Mouse (Mus musculus) intestine, embryonic 16.5 days (tissue): ENCODE measurements around the gene Map1b. TPM values are rescaled to one million over a fixed set of nuclear protein-coding genes. Genes with fewer than 3 reads are reported as not detected.

Source experiments
- ATAC-seq: fragments of 200-750 bp; cut with Nextera tagmentation; 2 replicates; pipeline ENCODE4 v1.8.0; 2017; ENCODE audit warnings: moderate TSS enrichment, moderate library complexity
- H3K27ac ChIP-seq: fragments of 300-500 bp; sonication (generic); 2 replicates; pipeline ENCODE4 v1.5.1; 2014; ENCODE audit warnings: mild to moderate bottlenecking, low read length
- H3K27me3 ChIP-seq: fragments of 300-500 bp; sonication (generic); replicated peaks from 2 replicates; pipeline ENCODE4 v1.6.1; 2014; ENCODE audit warnings: low read length, control low read depth, mixed read lengths; ENCODE audit not compliant: control insufficient read depth, insufficient read depth
- H3K36me3 ChIP-seq: fragments of 300-500 bp; sonication (generic); 2 replicates; pipeline ENCODE4 v1.6.1; 2014; ENCODE audit warnings: low read length, control low read depth; ENCODE audit not compliant: control insufficient read depth, insufficient read depth
- H3K4me1 ChIP-seq: fragments of 300-500 bp; sonication (generic); 2 replicates; pipeline ENCODE4 v1.6.1; 2014; ENCODE audit warnings: low read length, control low read depth, mixed read lengths; ENCODE audit not compliant: control insufficient read depth, insufficient read depth
- H3K4me2 ChIP-seq: fragments of 300-500 bp; sonication (generic); 2 replicates; pipeline ENCODE4 v1.6.1; 2014; ENCODE audit warnings: low read depth, low read length, control low read depth
- H3K4me3 ChIP-seq: fragments of 300-500 bp; sonication (generic); 2 replicates; pipeline ENCODE4 v1.5.1; 2014; ENCODE audit warnings: mild to moderate bottlenecking, low read length
- H3K9ac ChIP-seq: fragments of 300-500 bp; sonication (generic); 2 replicates; pipeline ENCODE4 v1.6.1; 2014; ENCODE audit warnings: low read depth, low read length
- H3K9me3 ChIP-seq: fragments of 300-500 bp; sonication (generic); 2 replicates; pipeline ENCODE4 v1.6.1; 2016; ENCODE audit warnings: low read length, control low read depth; ENCODE audit not compliant: control insufficient read depth
- whole genome bisulfite sequencing: fragments of 180-500 bp; shearing (Covaris S2); extraction: QIAGEN DNeasy Blood & Tissue Kit; methylation state at CpG from one replicate; pipeline ENCODE4 v1.1.7; 2014; 5-methylcytosine and 5-hydroxymethylcytosine counted together
- polyA plus RNA-seq: library from polyadenylated mRNA; unstranded; fragments of >200 nt; fragmentation: Nextera tagmentation; extraction: Ambion mirVana; gene quantifications from 2 replicates; pipeline ENCODE4 v1.2.1, GENCODE M21; 2015

The Map1b gene
- polyA plus RNA-seq, 1 experiment from 2014 or later: 91.4 TPM

GRCm38 (mm10) chr13:99499764-99500163 lies 16.6 kb downstream of the Map1b start:
- 79% methylated on average over 9 of the region's 9 CpGs for WGBS
- no peak overlapping the region for H3K4me2 ChIP-seq
- no peak for ATAC-seq

GRCm38 (mm10) chr13:99496106-99496505 lies 20.2 kb downstream of the Map1b start:
- H3K4me1 ChIP-seq: no peaks in the 10 kb centered on the region
- H3K4me3 ChIP-seq: no peak overlapping the region
- no peak overlapping the region for H3K9ac ChIP-seq
- H3K27me3 ChIP-seq: no peaks in the 10 kb centered on the region
- no peak overlapping the region for H3K27ac ChIP-seq
- H3K9me3 ChIP-seq: no peaks in the 10 kb centered on the region
- H3K36me3 ChIP-seq: no peaks in the 10 kb centered on the region
- 86% methylated on average over 7 of the region's 7 CpGs for WGBS
- ATAC-seq: no peak
- H3K4me2 ChIP-seq: no peak overlapping the region

More at GRCm38 (mm10) chr13:99499764-99500163, 16.6 kb downstream of the Map1b start:
- Histone ChIP-seq H3K36me3 (no peaks in the 10 kb centered on the region), H3K4me3 (no peak overlapping the region), H3K27me3 (no peaks in the 10 kb centered on the region), H3K27ac (no peak overlapping the region), H3K9ac (no peak overlapping the region), H3K9me3 (no peaks in the 10 kb centered on the region), H3K4me1 (peaks cover 10% of the 10 kb centered on the region; the same call in 1 of the 2 replicates)

DNA sequence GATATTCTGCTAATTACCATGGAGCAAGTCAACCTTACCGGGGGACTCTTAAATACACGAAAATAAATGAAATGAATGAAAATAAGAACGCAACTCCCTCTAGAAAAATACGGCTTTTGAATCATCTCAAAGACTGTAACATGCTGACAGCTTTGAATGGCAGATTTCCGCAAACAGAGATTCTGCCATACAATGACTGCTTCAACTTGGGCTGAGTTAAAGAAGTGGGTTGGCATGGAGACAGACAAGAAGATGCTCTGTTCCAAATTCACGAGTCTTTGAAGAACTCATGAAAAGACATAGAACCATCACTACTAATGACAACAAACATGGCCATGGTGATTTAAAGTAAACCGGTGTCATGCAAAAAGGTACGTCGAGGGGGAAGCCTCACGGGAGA lies 21.9 kb downstream of the Map1b start:
- H3K9me3 ChIP-seq: no peaks in the 10 kb centered on the region
- whole genome bisulfite sequencing: 83% methylated on average over 10 of the region's 10 CpGs

DNA sequence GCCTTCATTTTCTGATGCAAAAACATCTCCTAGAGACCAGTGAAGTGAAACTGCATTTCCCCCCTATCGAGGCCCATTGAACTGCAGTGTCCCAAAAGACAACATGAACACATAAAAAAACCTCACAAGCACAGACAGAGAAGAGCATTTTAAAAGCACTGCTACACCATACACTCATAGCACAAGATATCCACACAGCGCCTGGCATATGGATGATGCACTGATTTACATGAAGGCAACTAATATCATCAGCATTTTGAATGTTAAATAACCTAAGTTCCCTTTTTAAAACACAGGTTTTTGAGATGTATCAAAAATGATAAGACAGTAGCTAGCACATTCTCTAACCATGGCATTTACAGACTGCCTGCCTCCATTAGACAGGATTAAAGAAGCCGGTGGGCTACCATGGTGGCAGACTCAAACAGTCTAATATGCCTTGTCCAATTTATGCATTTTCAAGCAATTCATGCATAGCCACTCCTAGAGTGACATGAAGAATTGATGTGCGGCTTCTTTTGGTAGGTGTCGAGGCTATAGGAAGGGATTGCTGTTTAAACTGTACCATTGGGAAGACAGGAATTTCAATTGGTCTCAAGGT lies 22.9 kb downstream of the Map1b start:
- H3K9ac ChIP-seq: no peak overlapping the region
- no peaks in the 10 kb centered on the region for H3K36me3 ChIP-seq
- no peak overlapping the region for H3K4me3 ChIP-seq
- no peaks in the 10 kb centered on the region for H3K9me3 ChIP-seq
- no peaks in the 10 kb centered on the region for H3K4me1 ChIP-seq
- ATAC-seq: no peak
- H3K4me2 ChIP-seq: no peak overlapping the region
- 81% methylated on average over 5 of the region's 5 CpGs for WGBS
- H3K27me3 ChIP-seq: no peaks in the 10 kb centered on the region
- no peak overlapping the region for H3K27ac ChIP-seq

More for the DNA sequence above, 21.9 kb downstream of the Map1b start:
- ATAC-seq: no peak
- Histone ChIP-seq H3K9ac (no peak overlapping the region), H3K4me3 (no peak overlapping the region), H3K36me3 (no peaks in the 10 kb centered on the region), H3K4me2 (no peak overlapping the region), H3K27me3 (no peaks in the 10 kb centered on the region), H3K4me1 (no peaks in the 10 kb centered on the region), H3K27ac (no peak overlapping the region)

DNA sequence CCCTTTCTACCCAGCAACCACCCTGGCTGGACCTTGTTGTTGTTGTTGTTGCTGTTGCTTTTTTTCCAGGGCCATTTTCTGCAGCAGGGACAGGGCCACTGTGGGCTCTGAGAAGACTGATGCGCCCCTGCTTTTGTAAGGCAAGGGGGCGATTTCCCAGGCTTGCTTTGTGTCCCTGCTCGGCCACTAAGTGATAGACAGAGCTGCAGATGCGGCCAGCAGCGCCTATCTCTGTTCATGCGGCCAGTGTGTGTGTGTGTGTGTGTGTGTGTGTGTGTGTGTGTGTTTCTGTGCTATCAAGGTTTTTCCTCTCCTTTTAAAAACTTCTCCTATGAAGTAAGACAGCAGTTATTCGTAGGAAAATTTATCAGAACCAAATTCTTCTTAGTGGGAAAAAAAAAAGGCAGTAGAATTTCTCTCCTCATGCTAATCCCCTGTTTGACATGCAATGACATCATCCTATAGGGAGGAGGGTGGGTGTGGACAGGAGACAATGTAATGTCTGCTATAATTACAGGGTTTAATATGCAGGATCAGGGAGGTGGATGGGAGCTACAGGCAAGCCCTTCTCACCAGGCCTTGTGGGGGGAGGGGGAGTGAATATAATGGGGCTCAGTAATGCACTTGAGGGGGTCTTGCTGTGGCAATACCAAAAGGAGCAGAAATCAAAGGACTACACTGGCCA lies 23.6 kb downstream of the Map1b start:
- no peaks in the 10 kb centered on the region for H3K36me3 ChIP-seq
- H3K9ac ChIP-seq: no peak overlapping the region
- H3K4me1 ChIP-seq: no peaks in the 10 kb centered on the region
- no peak overlapping the region for H3K4me3 ChIP-seq
- H3K4me2 ChIP-seq: no peak overlapping the region
- 55% methylated on average over 7 of the region's 7 CpGs for WGBS
- no peaks in the 10 kb centered on the region for H3K9me3 ChIP-seq
- H3K27me3 ChIP-seq: no peaks in the 10 kb centered on the region
- no peak for ATAC-seq
- H3K27ac ChIP-seq: no peak overlapping the region

GRCm38 (mm10) chr13:99489998-99490397 lies 26.3 kb downstream of the Map1b start:
- Histone ChIP-seq H3K36me3 (no peaks in the 10 kb centered on the region), H3K9me3 (no peaks in the 10 kb centered on the region), H3K4me2 (no peak overlapping the region), H3K4me1 (0 out of 2 replicates have a peak, but pooled peaks cover 2% of the 10 kb centered on the region), H3K27ac (no peak overlapping the region), H3K9ac (no peak overlapping the region), H3K4me3 (no peak overlapping the region), H3K27me3 (no peaks in the 10 kb centered on the region)
- ATAC-seq: no peak
- WGBS: 96% methylated on average over 4 of the region's 4 CpGs

GRCm38 (mm10) chr13:99489175-99489574 lies 27.2 kb downstream of the Map1b start:
- no peak for ATAC-seq
- Histone ChIP-seq H3K9ac (no peak overlapping the region), H3K4me2 (no peak overlapping the region), H3K27ac (no peak overlapping the region), H3K4me1 (0 out of 2 replicates have a peak, but pooled peaks cover 2% of the 10 kb centered on the region), H3K9me3 (no peaks in the 10 kb centered on the region), H3K27me3 (no peaks in the 10 kb centered on the region), H3K4me3 (no peak overlapping the region), H3K36me3 (no peaks in the 10 kb centered on the region)
- 92% methylated on average over 5 of the region's 5 CpGs for WGBS

- Histone ChIP-seq H3K9ac (no peak overlapping the region), H3K4me1 (0 out of 2 replicates have a peak, but pooled peaks cover 2% of the 10 kb centered on the region), H3K9me3 (no peaks in the 10 kb centered on the region), H3K27me3 (no peaks in the 10 kb centered on the region), H3K36me3 (no peaks in the 10 kb centered on the region), H3K4me3 (no peak overlapping the region), H3K27ac (no peak overlapping the region), H3K4me2 (no peak overlapping the region)
- WGBS: 95% methylated on average over 9 of the region's 9 CpGs
- no peak for ATAC-seq
Observed at GRCm38 (mm10) chr13:99485861-99486260, 30.5 kb downstream of the Map1b start.

DNA sequence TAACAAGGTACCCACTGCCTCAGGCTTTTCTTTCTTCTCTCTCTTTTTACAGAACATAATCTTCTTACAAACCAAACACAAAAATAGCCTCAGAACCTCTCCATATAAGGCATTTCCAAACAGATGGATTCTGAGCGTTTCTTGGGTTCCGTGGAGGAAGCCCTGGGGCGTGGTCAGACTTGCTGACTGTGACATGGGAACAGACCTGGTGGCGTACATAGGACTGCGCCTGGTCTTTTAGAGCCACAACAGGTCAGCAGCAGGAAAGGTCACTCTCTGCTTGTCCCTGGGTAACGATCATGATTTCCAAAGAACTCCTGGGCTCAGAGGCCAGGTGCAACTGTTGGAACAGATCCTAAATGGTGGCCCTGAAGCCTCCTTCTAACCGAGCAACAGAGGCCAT lies 31.0 kb downstream of the Map1b start:
- Histone ChIP-seq H3K36me3 (no peaks in the 10 kb centered on the region), H3K4me2 (no peak overlapping the region), H3K9ac (no peak overlapping the region), H3K27me3 (no peaks in the 10 kb centered on the region), H3K9me3 (no peaks in the 10 kb centered on the region), H3K4me3 (no peak overlapping the region), H3K27ac (0 out of 2 replicates have a peak overlapping the region, but pooled peaks have one; percentile 24), H3K4me1 (0 out of 2 replicates have a peak, but pooled peaks cover 2% of the 10 kb centered on the region)
- WGBS: 68% methylated on average over 7 of the region's 7 CpGs
- no peak for ATAC-seq
